Mouse (Mus musculus) ES-E14 (cell line): Measurements from ENCODE around the gene Mpg. TPM values are rescaled to one million over a fixed set of nuclear protein-coding genes. Genes with fewer than 3 reads are reported as not detected.

Experiments used
- DNase-seq: peaks from one replicate; pipeline ENCODE4 v3.0.0-alpha.2; 2013; ENCODE audit warnings: low read depth, low spot score
- H3K27ac ChIP-seq: 2 replicates; pipeline ENCODE4 v1.5.1; 2012; ENCODE audit warnings: low read depth, mild to moderate bottlenecking, low read length, moderate library complexity, mixed read lengths; ENCODE audit not compliant: poor library complexity, insufficient read depth, severe bottlenecking
- H3K36me3 ChIP-seq: 2 replicates; pipeline ENCODE4 v1.6.1; 2012; ENCODE audit warnings: mild to moderate bottlenecking, low read length, moderate library complexity, mixed read lengths; ENCODE audit not compliant: control insufficient read depth, poor library complexity, insufficient read depth, severe bottlenecking
- H3K4me1 ChIP-seq, 2 experiments: fragments of 150-350 bp in 1 of 2; sonication (generic) in 1 of 2; 2 replicates each; pipeline ENCODE4 v1.6.1; 2012; ENCODE audit warnings: low read length in 2 of 2, mild to moderate bottlenecking in 1 of 2, mixed read lengths in 1 of 2; ENCODE audit not compliant: control insufficient read depth in 2 of 2, insufficient read depth in 2 of 2, poor library complexity in 1 of 2
- H3K4me3 ChIP-seq, 2 experiments: fragments of 150-350 bp in 1 of 2; sonication (generic) in 1 of 2; 2 replicates each; pipeline ENCODE4 v1.5.1; 2012; ENCODE audit warnings: low read length in 2 of 2, low read depth in 1 of 2, mild to moderate bottlenecking in 1 of 2, mixed read lengths in 1 of 2; ENCODE audit not compliant: insufficient read depth in 1 of 2, poor library complexity in 1 of 2, severe bottlenecking in 1 of 2
- H3K9ac ChIP-seq: 2 replicates; pipeline ENCODE4 v1.6.1; 2012; ENCODE audit warnings: low read depth, mild to moderate bottlenecking, low read length, mixed read lengths; ENCODE audit not compliant: poor library complexity, insufficient read depth, severe bottlenecking
- H3K9me3 ChIP-seq: fragments of 150-350 bp; sonication (generic); 2 replicates; pipeline ENCODE4 v1.6.1; 2012; ENCODE audit warnings: low read depth, mild to moderate bottlenecking, low read length; ENCODE audit not compliant: control insufficient read depth, insufficient read depth
- CHD2 ChIP-seq: IDR thresholded peaks from 2 replicates; pipeline ENCODE4 v1.6.1; 2014; ENCODE audit warnings: mild to moderate bottlenecking, low read depth, low read length, inconsistent platforms
- ZNF384 ChIP-seq: IDR thresholded peaks from 2 replicates; pipeline ENCODE4 v1.6.1; 2012; ENCODE audit warnings: low read depth, low read length, inconsistent platforms
- in situ Hi-C, 2 experiments: fragments of 600-800 bp; cut with MboI; formaldehyde crosslinking; loops; one replicate each; pipeline ENCODE4 v1.15.1; 2025; ENCODE audit warnings: low sequenced_read_pairs in 2 of 2, inconsistent platforms in 1 of 2; ENCODE audit not compliant: unreplicated experiment in 2 of 2
- total RNA-seq: library from RNA; depleted of rRNA; stranded (reverse); fragments of 300-350 nt; gene quantifications from 2 replicates; pipeline ENCODE4 v1.2.3, GENCODE M21; 2012; rRNA removed

Mpg gene
- total RNA-seq, 1 experiment = 30.6 TPM

DNA sequence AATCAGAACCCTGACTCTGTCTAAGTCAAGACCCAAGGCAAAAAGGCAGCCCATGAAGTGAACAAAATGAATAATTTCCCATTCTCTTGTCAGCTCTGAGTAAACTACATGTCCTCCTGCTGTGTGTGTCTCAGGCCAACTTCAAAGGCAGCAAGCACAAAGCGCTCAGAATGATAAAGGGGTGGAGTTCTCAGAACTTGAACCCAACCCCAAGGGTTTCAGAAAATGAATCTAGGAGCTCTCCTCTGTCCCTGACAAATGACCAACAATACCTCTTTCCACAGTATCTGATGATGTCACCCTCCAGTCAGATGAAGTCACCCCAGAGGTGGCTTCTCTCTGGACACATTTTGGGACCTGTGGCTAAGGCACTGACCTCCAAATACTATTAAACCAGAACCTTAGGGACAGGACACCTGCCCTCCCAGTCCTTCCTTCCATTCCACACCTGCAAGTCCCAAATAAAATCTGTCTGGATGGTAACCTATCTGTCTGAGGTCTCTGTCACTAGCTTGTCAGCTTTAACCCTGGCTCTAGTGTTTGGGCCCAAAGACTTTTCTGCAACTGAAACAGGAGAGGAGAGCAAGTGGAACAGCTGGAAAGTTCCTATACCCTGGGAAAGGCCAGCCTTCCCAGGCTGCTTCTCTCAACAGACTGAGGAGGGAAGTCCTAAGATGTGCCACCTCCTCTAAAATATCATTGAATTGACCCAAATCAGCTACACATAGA, 55.3 kb downstream of the Mpg start:
- H3K27ac ChIP-seq = no peak overlapping the region
- DNase-seq = no peak
- TF ChIP-seq ZNF384 (no peak), CHD2 (no peak)
- no peaks in the 10 kb centered on the region; a peak in 1 of 4 replicates for H3K4me1 ChIP-seq
- no peaks in the 10 kb centered on the region for H3K36me3 ChIP-seq
- H3K4me3 ChIP-seq = no peak overlapping the region
- no peaks in the 10 kb centered on the region for H3K9me3 ChIP-seq
- in situ Hi-C loops = no loop called here
- no peak overlapping the region for H3K9ac ChIP-seq

Other genes with a start within 250 kb of the Mpg start
- gene Nsg2, start 226.0 kb upstream of the Mpg start, total RNA-seq = 1.3 and 2.1 TPM in 2 replicates
- gene Il9r, start 26.2 kb upstream of the Mpg start, total RNA-seq = 0.13 and 0.21 TPM in 2 replicates
- 79.5 and 85.4 TPM in 2 replicates for gene Snrnp25, start 21.1 kb upstream of the Mpg start, total RNA-seq
- gene Rhbdf1, start 4.2 kb upstream of the Mpg start, total RNA-seq = 24.8 and 58.9 TPM in 2 replicates
- gene Nprl3, start 41.2 kb downstream of the Mpg start, total RNA-seq = 47.2 and 67.0 TPM in 2 replicates
- not detected in 2 replicates for gene Hba-x, start 49.9 kb downstream of the Mpg start, total RNA-seq
- gene Hba-a1, start 57.0 kb downstream of the Mpg start, total RNA-seq = not detected in 2 replicates
- gene Hbq1b, start 60.5 kb downstream of the Mpg start, total RNA-seq = 0.80 TPM in 1 of 2 replicates, not detected in the other
- gene Hba-a2, start 70.0 kb downstream of the Mpg start, total RNA-seq = 1.1 TPM in 1 of 2 replicates, not detected in the other
- gene Hbq1a, start 73.6 kb downstream of the Mpg start, total RNA-seq = 0.95 TPM in 1 of 2 replicates, not detected in the other
- gene Sh3pxd2b, start 121.3 kb downstream of the Mpg start, total RNA-seq = 3.2 and 6.8 TPM in 2 replicates
- gene Ubtd2, start 228.9 kb downstream of the Mpg start, total RNA-seq = 15.2 and 18.3 TPM in 2 replicates